Mouse (Mus musculus) lung, adult 2 months (tissue): ENCODE results near the gene Lsamp. TPM values are rescaled to one million over a fixed set of nuclear protein-coding genes. Genes with fewer than 3 reads are reported as not detected.

Source experiments
- DNase-seq: peaks from one replicate; pipeline ENCODE4 v3.0.0; 2022
- H3K4me1 ChIP-seq: fragments of 200-500 bp; 2 replicates; pipeline ENCODE4 v1.6.1; 2011; ENCODE audit warnings: low read length; ENCODE audit not compliant: control insufficient read depth, insufficient read depth
- H3K4me3 ChIP-seq: fragments of 200-500 bp; replicated peaks from 2 replicates; pipeline ENCODE3; 2011; ENCODE audit warnings: low read depth, mild to moderate bottlenecking, control low read depth, low read length; ENCODE audit errors: extremely low read depth
- CTCF ChIP-seq: fragments of 200-500 bp; IDR thresholded peaks from 2 replicates; pipeline ENCODE4 v1.5.1; 2011; ENCODE audit warnings: mild to moderate bottlenecking, low read length, control low read depth; ENCODE audit not compliant: insufficient read depth
- POLR2A ChIP-seq: fragments of 200-500 bp; IDR thresholded peaks from 2 replicates; pipeline ENCODE4 v1.6.1; 2011; ENCODE audit warnings: low read depth, mild to moderate bottlenecking, control low read depth, low read length, borderline replicate concordance; ENCODE audit errors: extremely low read depth
- WGBS: fragments of 180-500 bp; shearing (Covaris S2); methylation state at CpG from one replicate; pipeline ENCODE4 v1.1.7; 2018; 5-methylcytosine and 5-hydroxymethylcytosine counted together
- polyA plus RNA-seq: library from polyadenylated mRNA; depleted of rRNA; stranded (reverse); fragments of >200 nt; gene quantifications from 2 replicates; pipeline ENCODE4 v1.2.3, GENCODE M21; 2012

The Lsamp gene
- polyA plus RNA-seq, 1 experiment = 0.28 TPM

DNA sequence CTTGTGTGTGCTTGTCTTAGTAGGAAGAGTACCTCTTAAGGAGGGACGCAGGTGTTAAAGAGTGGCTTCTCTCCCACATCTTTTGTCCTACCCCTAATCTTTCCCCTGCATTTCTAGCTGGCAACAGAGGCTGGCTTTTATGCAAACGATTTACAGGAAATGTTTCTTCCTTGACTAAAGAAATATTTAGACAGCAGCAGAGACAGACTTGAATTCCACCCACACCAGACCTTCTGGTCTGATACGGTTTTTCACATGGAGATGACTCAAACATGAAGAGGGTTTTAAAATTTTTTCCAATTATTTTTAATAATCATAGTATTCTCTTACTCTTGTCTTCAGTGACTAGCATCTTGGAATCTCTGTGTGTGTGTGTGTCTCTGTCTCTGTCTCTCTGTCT lies 1333.8 kb downstream of the Lsamp start:
- TF ChIP-seq CTCF (no peak), POLR2A (no peak)
- Histone ChIP-seq H3K4me3 (no peak overlapping the region), H3K4me1 (no peaks in the 10 kb centered on the region)
- no peak for DNase-seq
- 48% methylated on average over 3 of the region's 3 CpGs for WGBS

DNA sequence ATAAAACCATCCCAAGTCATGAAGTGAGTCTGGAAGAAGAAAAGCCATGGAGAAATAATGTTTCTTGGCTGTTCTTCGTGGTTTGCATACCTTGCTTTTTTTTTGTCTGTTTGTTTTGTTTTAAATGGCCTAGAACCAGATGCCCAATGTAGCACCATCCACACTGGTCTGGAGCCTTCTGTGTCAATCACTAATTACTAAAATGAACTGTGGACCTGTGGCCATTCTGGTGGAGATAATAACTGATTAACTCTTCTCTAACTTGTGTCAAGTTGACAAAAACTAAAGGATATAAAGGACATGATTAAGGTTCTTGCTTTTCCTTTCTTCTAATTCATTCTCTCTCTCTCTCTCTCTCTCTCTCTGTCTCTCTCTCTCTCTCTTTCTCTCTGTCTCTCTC lies 1359.3 kb downstream of the Lsamp start:
- Histone ChIP-seq H3K4me3 (no peak overlapping the region), H3K4me1 (no peaks in the 10 kb centered on the region)
- TF ChIP-seq CTCF (no peak), POLR2A (no peak)
- 71% methylated on average over 1 of the region's 1 CpGs for WGBS
- no peak for DNase-seq

DNA sequence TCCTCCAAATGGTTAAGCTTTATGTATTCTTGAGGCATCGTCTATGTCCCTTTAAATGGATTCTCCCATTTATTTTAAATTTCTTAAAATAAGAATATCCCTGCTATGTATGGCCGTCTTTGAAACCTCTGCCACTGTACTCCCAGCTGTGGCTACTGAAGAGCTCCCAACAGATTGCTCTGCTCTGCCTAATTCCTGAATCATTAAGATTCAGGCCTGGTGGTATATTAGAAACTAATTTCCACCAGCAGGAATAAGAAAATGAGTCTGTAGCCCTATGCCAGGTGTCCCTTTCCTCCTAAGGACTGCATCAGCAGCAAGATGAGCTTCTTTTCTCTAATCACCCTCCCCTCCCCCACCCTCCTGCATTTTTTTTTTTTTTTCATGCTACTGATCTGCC lies 1381.0 kb downstream of the Lsamp start:
- no peaks in the 10 kb centered on the region for H3K4me1 ChIP-seq
- no peak overlapping the region for H3K4me3 ChIP-seq
- no peak for TF ChIP-seq POLR2A
- TF ChIP-seq CTCF = no peak
- 68% methylated on average over 2 of the region's 2 CpGs for WGBS
- DNase-seq = no peak

DNA sequence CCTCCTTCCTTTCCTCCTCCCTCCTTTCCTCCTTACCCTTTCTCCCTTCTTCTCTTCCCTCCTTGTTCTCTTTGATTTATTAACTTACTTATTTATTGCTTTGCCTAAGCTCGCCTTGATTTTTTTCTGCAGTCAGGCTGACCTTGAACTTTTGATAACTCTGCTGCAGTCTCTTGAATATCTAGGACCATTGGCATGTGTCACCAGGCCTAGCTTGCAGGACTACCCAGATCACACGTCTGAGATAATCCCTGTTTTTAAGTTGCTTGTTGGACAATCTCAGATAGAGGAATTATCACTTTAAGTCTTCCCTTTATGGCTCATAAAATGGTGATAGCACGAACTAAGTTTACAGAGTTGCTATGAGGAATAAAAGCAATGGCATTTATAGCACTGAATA lies 1399.5 kb downstream of the Lsamp start:
- 54% methylated on average over 3 of the region's 3 CpGs for WGBS

DNA sequence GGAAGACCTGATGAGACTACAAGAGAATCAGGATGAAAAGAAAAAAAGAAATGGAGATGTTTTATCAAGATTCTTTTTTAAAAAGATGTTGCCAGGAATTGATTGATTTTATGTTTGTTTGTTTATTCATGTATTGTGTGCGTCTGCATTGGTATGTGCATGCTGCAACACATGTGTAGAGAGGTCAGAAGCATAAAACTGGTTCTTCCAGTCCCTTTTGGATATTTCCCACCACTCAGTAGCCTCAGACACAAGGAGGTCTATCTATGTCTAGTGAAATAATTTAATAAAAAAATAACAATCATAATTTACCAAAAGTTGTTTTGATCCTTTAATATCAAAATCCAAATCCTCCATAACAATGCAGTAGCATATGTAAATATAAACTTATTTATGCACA lies 1400.1 kb downstream of the Lsamp start:
- 50% methylated on average over 1 of the region's 1 CpGs for WGBS
- Histone ChIP-seq H3K4me3 (no peak overlapping the region), H3K4me1 (no peaks in the 10 kb centered on the region)
- TF ChIP-seq POLR2A (no peak), CTCF (no peak)
- DNase-seq = no peak

More for the DNA sequence above, 1399.5 kb downstream of the Lsamp start:
- Histone ChIP-seq H3K4me3 (no peak overlapping the region), H3K4me1 (no peaks in the 10 kb centered on the region)
- DNase-seq = no peak
- TF ChIP-seq POLR2A = no peak

DNA sequence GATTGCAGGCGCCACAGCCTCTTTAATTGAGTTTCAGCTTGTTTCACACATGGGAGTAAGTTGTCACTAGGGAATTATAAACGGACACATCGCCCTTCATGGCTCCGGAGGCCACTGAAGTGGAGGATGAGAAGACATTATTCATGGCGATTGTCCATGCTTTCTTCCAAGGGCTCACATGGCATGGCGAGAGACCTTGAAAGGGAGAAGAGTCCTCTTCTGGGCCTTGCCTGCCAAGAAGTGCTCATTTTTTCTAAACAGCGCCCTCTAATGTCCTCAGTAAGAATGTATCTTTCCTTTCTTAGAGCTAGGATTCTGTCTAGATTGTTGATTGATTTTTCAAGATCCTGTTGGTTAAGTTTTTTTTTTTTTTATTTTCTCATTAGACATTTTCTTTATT lies 1424.7 kb downstream of the Lsamp start:
- TF ChIP-seq POLR2A (no peak), CTCF (no peak)
- H3K4me1 ChIP-seq = no peaks in the 10 kb centered on the region
- WGBS = 58% methylated on average over 7 of the region's 7 CpGs
- no peak for DNase-seq
- H3K4me3 ChIP-seq = no peak overlapping the region

DNA sequence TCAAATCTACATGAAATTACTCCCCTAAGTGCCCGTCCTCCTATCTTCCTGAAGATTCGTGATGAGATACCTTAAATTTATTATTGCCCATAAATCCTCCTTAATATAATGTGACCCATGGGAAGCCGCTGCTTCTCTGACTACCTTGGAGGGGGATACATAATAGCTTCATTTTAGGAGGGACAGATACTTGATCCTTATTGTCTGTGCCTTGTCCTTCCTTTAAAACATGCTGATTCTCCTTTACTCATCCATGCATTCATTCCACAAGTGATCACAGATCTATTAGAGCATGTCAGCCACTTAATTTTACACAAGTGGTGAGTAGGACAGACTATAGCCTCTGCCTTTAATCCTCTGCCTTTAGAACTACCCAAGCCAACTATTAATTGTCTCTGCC lies 1426.5 kb downstream of the Lsamp start:
- TF ChIP-seq POLR2A = no peak
- no peak for TF ChIP-seq CTCF
- Histone ChIP-seq H3K4me3 (no peak overlapping the region), H3K4me1 (no peaks in the 10 kb centered on the region)
- no peak for DNase-seq
- WGBS = 73% methylated on average over 3 of the region's 3 CpGs

DNA sequence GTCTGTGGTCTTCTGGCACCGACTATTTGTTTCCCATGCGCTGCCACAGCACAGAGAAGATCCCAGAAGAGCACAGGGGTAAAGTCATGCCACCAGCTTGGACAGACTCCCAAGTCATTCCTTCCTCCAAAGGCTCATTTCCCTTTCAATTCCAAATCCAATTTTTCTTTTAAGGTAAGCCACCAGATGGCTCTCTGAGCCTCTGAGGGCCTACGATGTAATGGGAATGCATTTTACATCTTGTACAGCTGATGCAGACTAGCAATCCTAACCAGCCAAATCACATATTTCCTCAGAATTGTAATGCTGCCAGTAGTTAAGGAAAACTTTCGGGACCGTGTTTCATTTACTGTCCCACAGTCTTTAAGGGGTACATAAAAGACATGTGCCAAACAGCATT lies 1433.2 kb downstream of the Lsamp start:
- DNase-seq = no peak
- H3K4me1 ChIP-seq = no peaks in the 10 kb centered on the region
- WGBS = 70% methylated on average over 5 of the region's 5 CpGs
- no peak overlapping the region for H3K4me3 ChIP-seq
- TF ChIP-seq POLR2A (no peak), CTCF (no peak)

DNA sequence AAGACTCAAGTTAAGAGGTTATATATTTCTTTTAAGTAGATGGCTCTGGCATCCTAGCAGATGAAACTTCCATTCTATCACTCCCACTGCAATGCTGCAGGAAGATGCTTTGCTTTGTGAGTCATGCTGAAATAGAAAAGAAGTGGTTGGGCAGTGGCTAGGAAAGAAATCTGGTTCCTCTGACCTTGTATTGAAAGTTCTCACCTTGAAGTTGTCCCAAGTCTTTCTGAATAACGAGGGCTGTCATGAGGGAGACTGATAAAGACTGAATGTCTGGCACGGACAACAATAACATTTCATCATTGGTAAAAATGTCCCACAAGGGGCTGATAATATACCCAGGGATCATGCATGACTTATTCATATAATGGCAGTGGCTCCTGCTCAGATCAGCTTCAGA lies 1483.2 kb downstream of the Lsamp start:
- WGBS = 48% methylated on average over 2 of the region's 2 CpGs
- TF ChIP-seq CTCF (no peak), POLR2A (no peak)
- Histone ChIP-seq H3K4me1 (no peaks in the 10 kb centered on the region), H3K4me3 (no peak overlapping the region)
- DNase-seq = no peak

DNA sequence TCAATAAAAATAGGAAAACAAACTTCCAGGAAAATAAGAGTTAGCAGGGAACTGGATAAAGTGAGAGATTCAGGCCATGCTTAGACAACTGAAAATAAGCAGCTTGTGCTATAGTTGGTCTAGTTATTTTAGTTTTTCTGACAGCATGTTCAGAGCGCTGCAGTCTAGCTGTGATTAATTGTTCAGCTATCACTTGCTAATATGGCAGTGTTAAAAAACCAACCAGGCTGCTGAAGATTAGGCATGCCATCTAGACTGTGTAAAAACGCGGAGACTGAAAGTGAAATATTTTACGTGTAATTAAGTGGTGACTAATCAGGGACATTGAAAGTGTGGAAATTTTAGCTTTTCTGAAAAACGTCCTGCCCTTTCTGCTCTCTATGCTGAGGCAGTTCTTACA lies 1494.5 kb downstream of the Lsamp start:
- 63% methylated on average over 5 of the region's 5 CpGs for WGBS
- H3K4me3 ChIP-seq = no peak overlapping the region
- TF ChIP-seq POLR2A = no peak
- TF ChIP-seq CTCF = no peak
- H3K4me1 ChIP-seq = no peaks in the 10 kb centered on the region
- DNase-seq = no peak

DNA sequence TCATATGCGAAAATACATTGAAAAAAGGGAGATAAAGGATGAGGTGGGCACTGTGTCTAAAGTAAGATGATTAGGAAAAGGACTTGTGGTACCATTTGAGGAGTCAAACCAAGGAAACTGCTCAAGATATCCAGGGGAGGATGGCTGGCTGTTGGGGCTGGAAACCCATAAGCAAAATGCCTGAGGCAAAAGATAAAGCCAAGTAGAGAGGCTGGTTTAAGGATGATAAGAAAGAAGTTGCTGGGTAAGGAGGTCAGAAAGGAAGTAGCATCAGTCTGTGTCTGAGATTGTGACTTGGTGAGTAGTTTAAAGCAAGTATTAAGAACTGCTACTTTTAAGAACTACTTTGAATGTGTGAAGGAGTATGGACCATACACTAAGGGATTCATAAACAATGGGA lies 1497.7 kb downstream of the Lsamp start:
- H3K4me3 ChIP-seq = no peak overlapping the region
- TF ChIP-seq CTCF (no peak), POLR2A (no peak)
- no peaks in the 10 kb centered on the region for H3K4me1 ChIP-seq
- DNase-seq = no peak
- 62% methylated on average over 1 of the region's 1 CpGs for WGBS
